25 mouse cellular contexts compared by ENCODE assay signal in genomic region chr9:90021442-90021841, GRCm38 (mm10). TPM values are rescaled to one million over a fixed set of nuclear protein-coding genes. Genes with fewer than 3 reads are reported as not detected.
DNase-seq lines count a peak whose midpoint lies in the region; TF ChIP-seq lines count a peak whose summit lies in the region.
"Had no signal": no experiment of that assay in that cellular context is flagged by ENCODE, and none has a peak within 500 bp of the region (broad histone marks: within the 10 kb centered on the region; RNA-seq: fewer than 3 reads in every experiment).

No protein-coding gene starts in this region.

- no peak for TF ChIP-seq CTCF in layer of hippocampus, adult 2 months (conservative IDR thresholded peaks at IDR 0.05)

- H3K4me3 ChIP-seq in layer of hippocampus, adult 2 months = no peak overlapping the region
- H3K4me3 ChIP-seq: forebrain, embryonic 13.5 days; heart, embryonic 10.5 days; heart, embryonic 15.5 days; hindbrain, embryonic 13.5 days; limb, embryonic 10.5 days; limb, embryonic 15.5 days; neural tube, embryonic 13.5 days had no signal

- no peak overlapping the region for H3K27ac ChIP-seq in layer of hippocampus, adult 2 months
- H3K27ac ChIP-seq: forebrain, embryonic 13.5 days; heart, embryonic 10.5 days; heart, embryonic 15.5 days; hindbrain, embryonic 13.5 days; limb, embryonic 10.5 days; limb, embryonic 15.5 days; liver, embryonic 14.5 days; neural tube, embryonic 13.5 days had no signal

- peak; percentile 27 for DNase-seq in layer of hippocampus, adult 9-11 months
- no peak for DNase-seq in layer of hippocampus, adult 2 months (ENCODE audit: low spot score in 2 of 2)
- peak; percentile 48 to 61 for DNase-seq in B cell, adult 2 months
- peak; percentile 7 for DNase-seq in c-Kit-positive CD71-negative TER-119-negative erythroid progenitor cells, embryonic 14.5 days (ENCODE audit: low read depth)
- peak; percentile 18 to 27 for DNase-seq in monocyte, adult 2 months (ENCODE audit: low read depth in 1 of 2, low spot score in 2 of 2)
- no peak for DNase-seq in gastrocnemius, adult 18-20 months (ENCODE audit: low spot score)
- no peak for DNase-seq in urinary bladder, adult 18-20 months (ENCODE audit: low spot score in 2 of 2)
- DNase-seq in T-cell, adult 2 months (ENCODE audit: low spot score) = no peak
- DNase-seq: adrenal gland, postnatal 25 days; cerebellum, adult 18-20 months; cerebellum, postnatal 14 days; heart, postnatal 4 days; kidney, postnatal 14 days; lung, embryonic 14.5 days; lung, postnatal 14 days; thymus, postnatal 4 days had no signal

RNA-seq across cellular contexts. Expression of gene Ctsh, which starts 32.5 kb away (rescaled TPM):
- 10 to 100 TPM; 13.7 to 16.0 TPM for total RNA-seq in layer of hippocampus, adult 2 months (2021)
- 10 to 100 TPM; 10.2 to 10.8 TPM for total RNA-seq in gastrocnemius, adult 18-20 months (2021)
- total RNA-seq: MEL had no signal

Comparison
In these comparisons a context has a peak if more than half of its experiments do, and no peak if none do; other contexts are left out.
1. DNase-seq: peak in layer of hippocampus, adult 9-11 months (single experiment), B cell, adult 2 months (2 of 2), c-Kit-positive CD71-negative TER-119-negative erythroid progenitor cells, embryonic 14.5 days (single experiment) and monocyte, adult 2 months (2 of 2); none in layer of hippocampus, adult 2 months (0 of 2), gastrocnemius, adult 18-20 months (single experiment), urinary bladder, adult 18-20 months (0 of 2) and T-cell, adult 2 months (single experiment).